Mouse (Mus musculus): ENCODE results near the gene Cracr2a. TPM values are rescaled to one million over a fixed set of nuclear protein-coding genes. Genes with fewer than 3 reads are reported as not detected.

Cracr2a gene
- polyA plus RNA-seq, 1 experiment: 0.06 TPM

GRCm38 (mm10) chr6:127552940-127553339 is 8.2 kb upstream of the Cracr2a start:
- H3K36me3 ChIP-seq (ENCODE audit: control insufficient read depth): no peaks in the 10 kb centered on the region
- H3K4me3 ChIP-seq (replicated peaks): no peak overlapping the region
- H3K27me3 ChIP-seq (ENCODE audit: control insufficient read depth): no peaks in the 10 kb centered on the region
- peaks cover 6% of the 10 kb centered on the region; the same call in 1 of the 2 replicates for H3K9me3 ChIP-seq (ENCODE audit: control insufficient read depth, low read length)
- no peak for TF ChIP-seq TAL1 (IDR thresholded peaks at IDR 0.05; ENCODE audit: low read length)
- no peak for TF ChIP-seq GATA1 (IDR thresholded peaks at IDR 0.05; ENCODE audit: low read length)
- H3K4me1 ChIP-seq (ENCODE audit: control insufficient read depth): no peaks in the 10 kb centered on the region

GRCm38 (mm10) chr6:127555553-127555952 is 5.6 kb upstream of the Cracr2a start:
- Histone ChIP-seq H3K36me3 (ENCODE audit: control insufficient read depth) (no peaks in the 10 kb centered on the region), H3K9me3 (ENCODE audit: control insufficient read depth, low read length) (peaks cover 6% of the 10 kb centered on the region; the same call in 1 of the 2 replicates), H3K27me3 (ENCODE audit: control insufficient read depth) (no peaks in the 10 kb centered on the region), H3K4me3 (replicated peaks) (no peak overlapping the region), H3K4me1 (ENCODE audit: control insufficient read depth) (no peaks in the 10 kb centered on the region)
- TF ChIP-seq TAL1 (IDR thresholded peaks at IDR 0.05; ENCODE audit: low read length): no peak
- no peak for TF ChIP-seq GATA1 (IDR thresholded peaks at IDR 0.05; ENCODE audit: low read length)

DNA sequence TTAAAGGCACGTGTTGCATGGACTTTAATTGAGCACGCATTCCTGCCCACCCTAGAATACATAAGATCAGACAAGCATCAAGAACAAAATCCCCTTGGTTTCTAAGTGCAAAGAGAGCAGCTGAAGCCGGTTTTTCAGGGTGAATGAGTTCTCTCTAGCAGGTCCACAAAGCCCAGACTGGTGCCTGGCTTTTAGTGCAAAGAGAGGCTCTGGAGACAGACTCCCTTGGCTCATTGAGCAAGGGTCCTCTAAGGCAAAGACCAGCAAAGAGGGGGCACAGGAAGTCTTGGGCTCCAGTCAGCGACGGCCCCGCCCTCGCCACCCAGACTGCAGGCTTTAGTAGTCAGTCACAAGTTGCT is 287 bp upstream of the Cracr2a start:
- peaks cover 14% of the 10 kb centered on the region for H3K4me1 ChIP-seq (ENCODE audit: control insufficient read depth)
- no peaks in the 10 kb centered on the region for H3K36me3 ChIP-seq (ENCODE audit: control insufficient read depth)
- TF ChIP-seq GATA1 (IDR thresholded peaks at IDR 0.05; ENCODE audit: low read length): no peak
- TF ChIP-seq TAL1 (IDR thresholded peaks at IDR 0.05; ENCODE audit: low read length): no peak
- peak overlapping the region; percentile 62 for H3K4me3 ChIP-seq (replicated peaks)
- H3K9me3 ChIP-seq (ENCODE audit: control insufficient read depth, low read length): no peaks in the 10 kb centered on the region
- no peaks in the 10 kb centered on the region for H3K27me3 ChIP-seq (ENCODE audit: control insufficient read depth)

- H3K4me1 ChIP-seq (ENCODE audit: control insufficient read depth): peaks cover 14% of the 10 kb centered on the region
- H3K4me3 ChIP-seq (replicated peaks): no peak overlapping the region
- H3K9me3 ChIP-seq (ENCODE audit: control insufficient read depth, low read length): no peaks in the 10 kb centered on the region
- H3K27me3 ChIP-seq (ENCODE audit: control insufficient read depth): no peaks in the 10 kb centered on the region
- TF ChIP-seq TAL1 (IDR thresholded peaks at IDR 0.05; ENCODE audit: low read length) (no peak), GATA1 (IDR thresholded peaks at IDR 0.05; ENCODE audit: low read length) (no peak)
- no peaks in the 10 kb centered on the region for H3K36me3 ChIP-seq (ENCODE audit: control insufficient read depth)
These were observed 2.4 kb downstream of the Cracr2a start for GRCm38 (mm10) chr6:127563511-127563910.

GRCm38 (mm10) chr6:127565951-127566732 is 5.0 kb downstream of the Cracr2a start:
- Histone ChIP-seq H3K4me3 (replicated peaks) (no peak overlapping the region), H3K36me3 (ENCODE audit: control insufficient read depth) (no peaks in the 10 kb centered on the region), H3K4me1 (ENCODE audit: control insufficient read depth) (peaks cover 9% of the 10 kb centered on the region), H3K9me3 (ENCODE audit: control insufficient read depth, low read length) (no peaks in the 10 kb centered on the region), H3K27me3 (ENCODE audit: control insufficient read depth) (no peaks in the 10 kb centered on the region)
- no peak for TF ChIP-seq GATA1 (IDR thresholded peaks at IDR 0.05; ENCODE audit: low read length)
- TF ChIP-seq TAL1 (IDR thresholded peaks at IDR 0.05; ENCODE audit: low read length): no peak

DNA sequence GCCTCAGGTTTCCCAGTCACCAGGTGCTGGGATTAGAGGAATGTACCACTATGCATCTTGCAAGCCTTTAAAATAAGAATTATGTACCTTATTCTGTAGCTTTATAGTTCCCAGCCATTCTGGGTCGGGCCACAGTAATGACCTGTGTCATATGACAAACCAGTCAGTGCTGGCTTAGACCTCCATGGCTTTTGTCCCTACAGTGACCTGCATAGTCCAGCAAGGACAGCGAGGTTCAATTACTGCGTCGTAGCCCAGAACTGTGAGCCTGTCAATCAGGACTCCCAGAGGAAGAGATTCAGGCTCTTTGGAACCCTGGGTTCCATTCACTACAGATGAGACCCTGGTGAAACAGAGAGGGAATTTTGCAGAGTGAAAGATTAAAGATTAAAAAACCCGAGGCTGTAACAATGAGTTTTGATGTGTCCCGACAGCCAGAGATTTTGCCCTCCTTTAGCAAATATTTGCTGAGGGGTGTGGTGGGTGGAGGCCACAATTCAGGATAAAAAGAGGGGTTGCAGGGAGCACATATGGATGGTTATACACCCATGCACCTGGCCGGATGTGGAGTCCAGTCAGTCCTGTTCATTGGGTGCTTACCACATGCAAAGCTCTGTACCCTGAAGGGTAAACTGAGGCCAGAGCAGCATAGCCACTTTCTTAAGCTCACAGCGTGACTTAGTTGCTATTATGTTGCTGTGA is 10.9 kb downstream of the Cracr2a start:
- H3K9me3 ChIP-seq (ENCODE audit: control insufficient read depth, low read length): no peaks in the 10 kb centered on the region
- peaks cover 5% of the 10 kb centered on the region for H3K4me1 ChIP-seq (ENCODE audit: control insufficient read depth)
- H3K4me3 ChIP-seq (replicated peaks): no peak overlapping the region
- no peaks in the 10 kb centered on the region for H3K27me3 ChIP-seq (ENCODE audit: control insufficient read depth)
- H3K36me3 ChIP-seq (ENCODE audit: control insufficient read depth): no peaks in the 10 kb centered on the region
- no peak for TF ChIP-seq GATA1 (IDR thresholded peaks at IDR 0.05; ENCODE audit: low read length)
- no peak for TF ChIP-seq TAL1 (IDR thresholded peaks at IDR 0.05; ENCODE audit: low read length)

DNA sequence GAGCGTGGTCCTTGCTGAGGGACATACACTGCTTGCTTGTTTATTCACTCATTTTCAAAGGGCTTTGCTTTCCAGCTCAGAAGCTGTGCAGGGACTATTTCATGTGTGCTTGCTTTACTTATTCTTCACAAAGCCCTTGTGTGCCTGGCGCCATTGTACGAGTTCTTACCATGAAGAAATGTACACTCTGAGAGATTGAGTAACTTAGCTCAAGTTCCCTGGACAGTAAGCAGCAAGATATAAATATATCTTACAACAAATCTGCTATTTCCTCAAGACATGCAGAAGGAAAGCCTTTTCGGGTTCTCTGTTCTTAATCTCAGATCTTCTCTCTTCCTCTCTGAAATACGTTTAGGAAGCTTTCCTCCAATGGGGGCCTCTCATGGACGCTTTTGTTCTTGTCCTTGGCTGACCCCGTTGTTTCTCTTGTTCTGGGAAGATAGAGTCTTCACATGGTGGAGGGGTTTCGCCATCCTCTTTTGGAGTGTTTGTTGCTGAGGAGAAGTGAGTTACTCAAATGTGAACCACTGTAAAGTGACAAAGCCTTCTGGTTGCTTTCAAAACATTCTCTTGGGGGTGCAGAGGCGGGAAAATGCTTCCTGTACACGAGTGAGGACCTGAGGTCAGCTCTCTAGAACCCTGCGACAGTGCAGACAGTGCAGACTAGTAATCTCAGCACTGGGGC is 12.8 kb downstream of the Cracr2a start:
- H3K36me3 ChIP-seq (ENCODE audit: control insufficient read depth): no peaks in the 10 kb centered on the region
- H3K27me3 ChIP-seq (ENCODE audit: control insufficient read depth): no peaks in the 10 kb centered on the region
- H3K4me1 ChIP-seq (ENCODE audit: control insufficient read depth): peaks cover 24% of the 10 kb centered on the region
- TF ChIP-seq GATA1 (IDR thresholded peaks at IDR 0.05; ENCODE audit: low read length) (no peak), TAL1 (IDR thresholded peaks at IDR 0.05; ENCODE audit: low read length) (no peak)
- no peak overlapping the region for H3K4me3 ChIP-seq (replicated peaks)
- no peaks in the 10 kb centered on the region for H3K9me3 ChIP-seq (ENCODE audit: control insufficient read depth, low read length)

DNA sequence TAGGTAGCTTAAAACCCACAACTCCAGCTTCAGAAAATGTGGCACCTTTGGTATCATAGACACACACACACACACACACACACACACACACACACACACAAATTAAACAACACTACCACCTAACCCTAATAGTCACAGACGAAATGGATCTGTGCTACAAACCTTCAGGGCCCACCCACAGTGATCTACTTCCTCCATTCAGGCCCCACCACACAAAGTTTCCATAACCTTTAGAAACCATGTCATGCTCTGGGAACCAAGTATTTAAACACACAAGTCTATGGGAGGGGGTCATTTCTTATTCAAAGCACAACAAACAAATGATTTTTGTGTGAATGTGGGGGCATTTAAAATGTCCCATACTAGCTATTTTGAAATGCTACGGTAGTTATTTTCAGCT is 14.1 kb downstream of the Cracr2a start:
- Histone ChIP-seq H3K4me1 (ENCODE audit: control insufficient read depth) (peaks cover 32% of the 10 kb centered on the region), H3K27me3 (ENCODE audit: control insufficient read depth) (no peaks in the 10 kb centered on the region)
- TF ChIP-seq TAL1 (IDR thresholded peaks at IDR 0.05; ENCODE audit: low read length) (no peak), GATA1 (IDR thresholded peaks at IDR 0.05; ENCODE audit: low read length) (no peak)

DNA sequence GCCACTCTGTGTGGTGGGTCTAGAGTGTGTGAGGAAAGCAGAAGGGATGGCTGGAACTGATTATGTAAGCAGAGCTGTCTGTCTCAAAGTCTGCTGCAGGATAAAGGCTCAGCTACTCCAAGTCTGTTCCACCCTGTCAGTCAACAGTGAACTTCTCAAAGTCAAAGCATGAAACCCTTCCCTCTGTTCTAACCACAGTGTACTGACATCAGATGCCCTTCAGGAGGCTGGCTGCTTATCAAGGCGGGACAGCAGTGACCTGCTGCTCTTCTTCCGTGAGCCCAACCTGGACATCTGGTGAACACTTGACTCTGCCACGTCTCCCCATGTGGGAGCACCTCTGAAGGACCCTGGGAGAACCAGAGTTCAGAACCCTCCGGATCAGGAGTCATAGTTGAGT is 16.6 kb downstream of the Cracr2a start:
- TF ChIP-seq TAL1 (IDR thresholded peaks at IDR 0.05; ENCODE audit: low read length) (no peak; the same call in 2 of the 3 replicates), GATA1 (IDR thresholded peaks at IDR 0.05; ENCODE audit: low read length) (no peak)
- Histone ChIP-seq H3K4me3 (replicated peaks) (peak overlapping the region; percentile 3), H3K27me3 (ENCODE audit: control insufficient read depth) (no peaks in the 10 kb centered on the region), H3K36me3 (ENCODE audit: control insufficient read depth) (no peaks in the 10 kb centered on the region), H3K9me3 (ENCODE audit: control insufficient read depth, low read length) (no peaks in the 10 kb centered on the region), H3K4me1 (ENCODE audit: control insufficient read depth) (peaks cover 51% of the 10 kb centered on the region)

More for the DNA sequence above, 14.1 kb downstream of the Cracr2a start:
- Histone ChIP-seq H3K4me3 (replicated peaks) (no peak overlapping the region), H3K9me3 (ENCODE audit: control insufficient read depth, low read length) (no peaks in the 10 kb centered on the region), H3K36me3 (ENCODE audit: control insufficient read depth) (no peaks in the 10 kb centered on the region)

All from erythroblast, embryonic 14.5 days (primary cell).